Mouse (Mus musculus) E14TG2a.4 (cell line): ENCODE data around the gene Zyg11a.
"Not testable (repeated sequence)": the region's sequence is repeated elsewhere in the genome, so short reads cannot be mapped to it uniquely, and the experiment has no call there.

Experiments
- CTCF ChIP-seq: conservative IDR thresholded peaks from 2 replicates; pipeline ENCODE4 v1.5.1; 2014; ENCODE audit warnings: low read length
- NANOG ChIP-seq: IDR thresholded peaks from 2 replicates; pipeline ENCODE4 v1.6.1; 2014; ENCODE audit warnings: borderline replicate concordance, low read length, mixed read lengths
- POU5F1 ChIP-seq: IDR thresholded peaks from 2 replicates; pipeline ENCODE4 v1.6.1; 2014; ENCODE audit warnings: low read length, borderline replicate concordance

DNA sequence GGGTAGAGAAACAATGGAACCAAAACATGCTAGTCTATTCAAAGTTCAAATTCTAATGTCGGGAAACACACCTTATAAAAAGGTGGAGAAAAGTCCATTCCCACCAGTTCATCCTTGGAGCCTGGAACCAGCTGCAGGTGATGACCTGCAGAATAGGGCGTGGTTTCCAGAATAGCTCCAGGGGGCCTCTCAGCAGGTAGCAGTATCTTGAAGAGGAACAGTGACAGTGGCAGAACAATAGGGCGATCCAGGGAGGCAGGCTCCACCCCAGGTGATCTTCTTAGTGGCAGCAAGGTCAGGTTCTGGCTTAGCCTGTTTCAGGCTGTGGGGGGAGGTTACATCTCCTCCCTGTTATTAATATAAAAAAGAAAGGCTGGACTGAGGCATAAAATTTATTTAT is 72.3 kb downstream of the Zyg11a start:
- not testable (repeated sequence) for TF ChIP-seq CTCF, POU5F1, NANOG
